Comparison of ENCODE assay signal across 21 mouse cellular contexts in genomic region chr4:53535795-53536194, GRCm38 (mm10).
"Had no signal": no experiment of that assay in that cellular context is flagged by ENCODE, and none has a peak within 500 bp of the region (broad histone marks: within the 10 kb centered on the region; RNA-seq: fewer than 3 reads in every experiment).

No protein-coding gene starts in this region.

- DNase-seq: kidney, adult 8-10 months; kidney, postnatal 10 days; kidney, postnatal 36 days; liver; lung, adult 2 months; lung, postnatal 14 days; retina, postnatal 1 day; right cerebral cortex, postnatal 25 days; spleen, adult 18-20 months; thymus, postnatal 25 days had no signal

- ATAC-seq: liver, embryonic 12.5 days; midbrain, embryonic 13.5 days; midbrain, embryonic 16.5 days had no signal

- H3K27ac ChIP-seq: kidney, embryonic 15.5 days; limb, embryonic 10.5 days; limb, embryonic 13.5 days; liver, embryonic 12.5 days; liver, embryonic 15.5 days; macrophage; midbrain, embryonic 13.5 days; neural tube, embryonic 13.5 days; stomach, embryonic 15.5 days had no signal

- H3K4me3 ChIP-seq: kidney, embryonic 15.5 days; limb, embryonic 10.5 days; limb, embryonic 13.5 days; liver, embryonic 12.5 days; liver, embryonic 15.5 days; midbrain, embryonic 13.5 days; myocyte; neural tube, embryonic 13.5 days; stomach, embryonic 15.5 days had no signal

- H3K36me3 ChIP-seq: limb, embryonic 10.5 days; liver, embryonic 12.5 days; liver, embryonic 15.5 days; midbrain, embryonic 13.5 days; neural tube, embryonic 13.5 days; stomach, embryonic 15.5 days had no signal

- H3K9ac ChIP-seq: kidney, embryonic 15.5 days; limb, embryonic 13.5 days; liver, embryonic 12.5 days; liver, embryonic 15.5 days; midbrain, embryonic 13.5 days; neural tube, embryonic 13.5 days; stomach, embryonic 15.5 days had no signal

- H3K4me2 ChIP-seq: kidney, embryonic 15.5 days; limb, embryonic 13.5 days; liver, embryonic 12.5 days; liver, embryonic 15.5 days; midbrain, embryonic 13.5 days; neural tube, embryonic 13.5 days; stomach, embryonic 15.5 days had no signal

- H3K9me3 ChIP-seq: kidney, embryonic 15.5 days; limb, embryonic 10.5 days; limb, embryonic 13.5 days; liver, embryonic 12.5 days; liver, embryonic 15.5 days; midbrain, embryonic 13.5 days; neural tube, embryonic 13.5 days; stomach, embryonic 15.5 days had no signal

- H3K27me3 ChIP-seq: kidney, embryonic 15.5 days; limb, embryonic 13.5 days; liver, embryonic 12.5 days; liver, embryonic 15.5 days; midbrain, embryonic 13.5 days; neural tube, embryonic 13.5 days; stomach, embryonic 15.5 days had no signal

- H3K4me1 ChIP-seq: kidney, embryonic 15.5 days; limb, embryonic 10.5 days; limb, embryonic 13.5 days; liver, embryonic 15.5 days; midbrain, embryonic 13.5 days; neural tube, embryonic 13.5 days; stomach, embryonic 15.5 days had no signal
